Mouse (Mus musculus) ES-Bruce4 (cell line): ENCODE measurements around the gene Elf5.
A peak's percentile ranks its signal among the peaks of the same experiment; 100 is the strongest.

Experiments
- CTCF ChIP-seq: IDR thresholded peaks from one replicate; pipeline ENCODE4 v1.8.1; 2011; ENCODE audit warnings: low read depth, low read length
- EP300 ChIP-seq: IDR thresholded peaks from 2 replicates; pipeline ENCODE4 v1.6.1; 2011; ENCODE audit warnings: low read depth, low read length; ENCODE audit not compliant: insufficient read depth
- POLR2A ChIP-seq: IDR thresholded peaks from one replicate; pipeline ENCODE4 v1.8.1; 2011; ENCODE audit warnings: low read length; ENCODE audit not compliant: insufficient read depth

DNA sequence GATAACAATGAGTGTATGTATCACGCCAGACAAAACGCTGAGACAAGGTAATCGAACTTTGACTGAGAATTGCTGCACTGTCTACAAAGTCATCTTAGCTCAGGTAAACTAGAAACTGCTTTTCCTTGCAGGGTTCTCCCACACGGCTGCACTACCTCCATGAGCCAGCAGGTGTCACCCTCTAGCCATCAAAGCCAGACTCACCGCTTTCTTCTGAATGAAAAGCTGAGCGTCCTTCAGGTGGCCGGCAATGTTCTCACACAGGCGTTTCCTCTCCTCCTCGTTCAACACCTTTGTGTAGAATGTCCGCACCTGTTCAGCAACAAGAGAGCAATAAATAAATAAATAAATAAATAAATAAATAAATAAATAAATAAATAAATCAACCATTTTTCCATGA lies 45.2 kb downstream of the Elf5 start:
- TF ChIP-seq POLR2A = no peak
- peak; percentile 94 for TF ChIP-seq CTCF
- no peak for TF ChIP-seq EP300
